Mouse (Mus musculus) C2C12 (cell line): ENCODE data around the gene Son. TPM values are rescaled to one million over a fixed set of nuclear protein-coding genes. Genes with fewer than 3 reads are reported as not detected.

ENCODE experiments used
- H3K27me3 ChIP-seq: one replicate; pipeline ENCODE4 v1.6.1; 2011; ENCODE audit not compliant: control insufficient read depth, insufficient read depth, insufficient read length
- H3K36me3 ChIP-seq: one replicate; pipeline ENCODE4 v1.6.1; 2011; ENCODE audit not compliant: control insufficient read depth, insufficient read depth
- H3K4me3 ChIP-seq: one replicate; pipeline ENCODE4 v1.5.1; 2011; ENCODE audit warnings: mild to moderate bottlenecking, control low read depth; ENCODE audit not compliant: poor library complexity, insufficient read depth, severe bottlenecking
- H3K79me2 ChIP-seq: one replicate; pipeline ENCODE4 v1.6.1; 2011; ENCODE audit not compliant: control insufficient read depth, insufficient read depth
- H3K79me3 ChIP-seq: one replicate; pipeline ENCODE4 v1.6.1; 2011; ENCODE audit warnings: low read depth, control low read depth
- H3ac ChIP-seq: one replicate; pipeline ENCODE3; 2011; ENCODE audit warnings: low read depth; ENCODE audit not compliant: control insufficient read depth, insufficient read length
- CEBPB ChIP-seq: IDR thresholded peaks from one replicate; pipeline ENCODE4 v1.6.1; 2011; ENCODE audit warnings: low read depth, mild to moderate bottlenecking, control low read depth, moderate library complexity
- CTCF ChIP-seq: IDR thresholded peaks from one replicate; pipeline ENCODE4 v1.5.1; 2011; ENCODE audit not compliant: control insufficient read depth, insufficient read depth, insufficient read length
- FOSL1 ChIP-seq: IDR thresholded peaks from one replicate; pipeline ENCODE4 v1.8.0; 2011; ENCODE audit warnings: mild to moderate bottlenecking, low read length; ENCODE audit not compliant: poor library complexity, insufficient read depth, severe bottlenecking
- MAX ChIP-seq: IDR thresholded peaks from one replicate; pipeline ENCODE4 v1.6.1; 2011; ENCODE audit warnings: mild to moderate bottlenecking, control low read depth
- MYOD1 ChIP-seq: IDR thresholded peaks from one replicate; pipeline ENCODE4 v1.6.1; 2011; ENCODE audit warnings: low read depth; ENCODE audit not compliant: control insufficient read depth, insufficient read length
- MYOG ChIP-seq: IDR thresholded peaks from one replicate; pipeline ENCODE4 v1.6.1; 2011; ENCODE audit not compliant: control insufficient read depth, insufficient read length; ENCODE audit errors: extremely low read depth
- USF1 ChIP-seq: IDR thresholded peaks from one replicate; pipeline ENCODE4 v1.6.1; 2011; ENCODE audit warnings: low read depth, mild to moderate bottlenecking, control low read depth, moderate library complexity
- polyA plus RNA-seq: library from polyadenylated mRNA; unstranded; fragments of >200 nt; fragmentation: generic; extraction: Trizol; gene quantifications from one replicate; pipeline ENCODE4 v1.2.1, GENCODE M21; 2012; ENCODE audit warnings: missing spikeins

The Son gene
- polyA plus RNA-seq, 1 experiment, result 53.5 TPM

DNA sequence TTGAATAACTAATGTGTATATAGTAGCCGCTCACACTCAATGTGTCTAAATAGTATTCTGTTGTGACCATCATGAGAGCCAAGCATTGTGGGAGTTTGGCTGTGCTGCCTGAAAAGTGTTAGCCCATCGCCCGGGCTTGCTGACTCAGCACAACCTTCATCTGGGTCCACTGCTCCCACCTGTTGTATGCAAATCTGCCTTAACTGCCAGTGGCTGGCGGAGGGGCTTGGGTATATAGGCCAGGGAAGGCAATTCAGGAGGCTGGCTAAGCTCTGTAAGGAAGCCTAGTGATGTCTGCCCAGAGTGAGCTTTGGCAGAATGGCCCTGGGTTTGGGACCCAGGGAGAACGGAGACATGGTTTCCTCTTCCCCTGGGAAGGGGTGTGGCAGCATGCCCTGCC is 27.1 kb upstream of the Son start:
- Histone ChIP-seq H3K79me2 (no peaks in the 10 kb centered on the region), H3ac (no peak overlapping the region), H3K27me3 (no peaks in the 10 kb centered on the region), H3K36me3 (peaks cover 26% of the 10 kb centered on the region), H3K4me3 (no peak overlapping the region), H3K79me3 (no peaks in the 10 kb centered on the region)
- TF ChIP-seq CTCF, result no peak
- no peak for TF ChIP-seq MYOD1
- TF ChIP-seq CEBPB, result no peak
- TF ChIP-seq MYOG, result no peak
- TF ChIP-seq USF1, result no peak
- TF ChIP-seq FOSL1, result no peak
- no peak for TF ChIP-seq MAX

- no peak overlapping the region for H3ac ChIP-seq
- H3K27me3 ChIP-seq, result no peaks in the 10 kb centered on the region
- no peak overlapping the region for H3K4me3 ChIP-seq
- peaks cover 34% of the 10 kb centered on the region for H3K36me3 ChIP-seq
- TF ChIP-seq FOSL1, result no peak
- no peak for TF ChIP-seq MYOD1
- no peak for TF ChIP-seq MAX
- no peak for TF ChIP-seq MYOG
- no peak for TF ChIP-seq CTCF
- TF ChIP-seq USF1, result no peak
- no peak for TF ChIP-seq CEBPB
- H3K79me2 ChIP-seq, result no peaks in the 10 kb centered on the region
- H3K79me3 ChIP-seq, result no peaks in the 10 kb centered on the region
Observed at GRCm38 (mm10) chr16:91620991-91621390, 26.3 kb upstream of the Son start.

GRCm38 (mm10) chr16:91623074-91623473 is 24.2 kb upstream of the Son start:
- Histone ChIP-seq H3K27me3 (no peaks in the 10 kb centered on the region), H3ac (no peak overlapping the region), H3K79me2 (no peaks in the 10 kb centered on the region), H3K36me3 (peaks cover 50% of the 10 kb centered on the region), H3K79me3 (no peaks in the 10 kb centered on the region), H3K4me3 (no peak overlapping the region)
- TF ChIP-seq MAX (no peak), MYOG (no peak), MYOD1 (no peak), USF1 (no peak), CEBPB (no peak), CTCF (no peak), FOSL1 (no peak)

DNA sequence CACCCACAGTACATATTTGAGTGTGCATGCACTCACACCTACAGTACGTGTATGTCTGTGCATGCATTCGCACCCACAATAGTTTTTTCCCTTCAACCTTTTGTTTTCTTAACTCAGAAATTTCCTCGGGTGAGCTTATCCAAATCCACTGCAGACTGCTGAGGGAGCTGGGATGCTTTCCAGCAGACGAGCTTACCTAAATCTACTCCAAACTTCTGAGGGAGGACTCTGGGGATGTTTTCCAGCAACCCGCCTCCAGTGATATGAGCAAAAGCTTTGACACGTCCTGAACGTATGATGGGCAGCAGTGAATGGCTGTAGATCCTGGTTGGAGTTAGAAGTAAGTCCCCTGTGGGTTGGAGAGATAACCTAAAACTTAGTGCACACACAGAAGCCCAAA is 19.5 kb upstream of the Son start:
- H3K36me3 ChIP-seq, result peaks cover 59% of the 10 kb centered on the region
- H3K27me3 ChIP-seq, result no peaks in the 10 kb centered on the region
- TF ChIP-seq CTCF, result no peak
- TF ChIP-seq USF1, result no peak
- TF ChIP-seq MYOD1, result no peak
- no peak for TF ChIP-seq FOSL1
- TF ChIP-seq MAX, result no peak
- no peak for TF ChIP-seq MYOG
- TF ChIP-seq CEBPB, result no peak

DNA sequence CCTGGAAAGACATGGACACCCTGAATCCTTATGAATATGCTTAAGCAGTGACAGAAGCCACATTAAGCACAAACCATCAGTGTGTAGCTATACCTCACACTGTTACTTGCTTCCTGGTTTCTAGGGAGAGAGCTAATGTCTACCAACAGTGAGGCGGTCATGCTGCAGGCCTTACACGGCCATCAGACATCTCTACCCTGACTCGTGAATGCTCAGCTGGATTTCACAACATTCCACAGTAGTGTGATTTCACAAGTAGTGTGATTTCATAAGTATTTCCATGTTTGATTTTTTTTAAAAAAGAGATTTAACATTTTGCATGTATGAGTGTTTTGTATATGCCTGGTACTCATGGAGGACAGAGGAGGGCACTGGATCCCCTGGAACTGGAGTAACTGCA is 18.6 kb upstream of the Son start:
- H3K4me3 ChIP-seq, result no peak overlapping the region
- no peak overlapping the region for H3ac ChIP-seq
- TF ChIP-seq MYOG (no peak), CEBPB (no peak), MAX (no peak), CTCF (no peak), FOSL1 (no peak), MYOD1 (no peak), USF1 (no peak)
- H3K79me2 ChIP-seq, result no peaks in the 10 kb centered on the region
- no peaks in the 10 kb centered on the region for H3K27me3 ChIP-seq
- peaks cover 61% of the 10 kb centered on the region for H3K36me3 ChIP-seq
- no peaks in the 10 kb centered on the region for H3K79me3 ChIP-seq

More for the DNA sequence above, 19.5 kb upstream of the Son start:
- H3K79me3 ChIP-seq, result no peaks in the 10 kb centered on the region
- H3K79me2 ChIP-seq, result no peaks in the 10 kb centered on the region
- H3K4me3 ChIP-seq, result no peak overlapping the region
- no peak overlapping the region for H3ac ChIP-seq

DNA sequence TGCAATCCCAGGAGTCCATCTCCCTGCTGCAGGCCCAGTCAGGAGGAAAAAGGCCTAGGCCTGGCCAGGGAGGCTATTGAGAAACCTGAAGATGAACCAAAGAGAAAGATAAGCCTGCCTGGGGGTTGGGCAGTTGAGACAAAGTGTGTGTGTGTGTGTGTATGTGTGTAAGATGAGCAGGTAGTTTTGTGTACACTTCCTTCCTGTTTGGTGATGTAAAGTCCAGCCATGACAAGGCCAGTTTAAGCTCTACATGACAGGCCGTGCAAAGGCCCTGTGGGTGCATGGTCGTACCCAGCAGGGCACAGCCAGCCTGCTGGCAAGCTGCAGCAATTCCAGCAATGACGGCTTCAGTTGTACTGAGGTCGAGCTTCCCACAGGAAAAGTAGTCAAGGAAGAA is 17.6 kb upstream of the Son start:
- no peak for TF ChIP-seq CEBPB
- TF ChIP-seq MAX, result no peak
- TF ChIP-seq CTCF, result no peak
- TF ChIP-seq MYOD1, result no peak
- TF ChIP-seq USF1, result no peak
- no peak for TF ChIP-seq FOSL1
- no peak for TF ChIP-seq MYOG
- no peak overlapping the region for H3K4me3 ChIP-seq
- no peaks in the 10 kb centered on the region for H3K79me2 ChIP-seq
- no peaks in the 10 kb centered on the region for H3K79me3 ChIP-seq
- no peak overlapping the region for H3ac ChIP-seq
- no peaks in the 10 kb centered on the region for H3K27me3 ChIP-seq
- H3K36me3 ChIP-seq, result peaks cover 60% of the 10 kb centered on the region
